Mouse (Mus musculus): ENCODE measurements at regions not wholly inside any gene's neighbourhood (a gene's known extent, or its start where the extent isn't known, plus 50 kb on each side); places are given as distances from the start of the nearest gene placed in this dataset.

DNA sequence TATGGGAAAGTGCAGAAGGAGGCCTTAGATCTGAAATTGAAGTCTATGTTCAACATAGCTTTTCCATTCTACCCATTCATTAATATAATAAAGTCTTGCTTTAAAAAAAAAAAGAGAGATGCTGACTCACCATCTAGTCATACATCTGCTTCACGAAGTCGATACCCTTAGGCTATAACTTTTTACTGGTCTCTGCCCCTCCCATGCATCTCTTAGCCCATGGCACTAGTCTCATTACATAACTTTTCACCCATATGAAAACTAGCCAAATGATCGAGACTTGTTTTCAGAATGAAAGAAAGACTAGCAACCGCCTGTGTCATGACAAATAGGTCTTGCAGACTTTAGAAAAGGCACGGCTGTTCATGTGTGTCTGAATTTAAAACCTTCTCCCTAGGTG is 116.6 kb upstream of the Gdnf start:
- Histone ChIP-seq H3K9me3 (replicated peaks; ENCODE audit: insufficient read depth, low read length) (no peaks in the 10 kb centered on the region), H3K9ac (ENCODE audit: control insufficient read depth, low read depth, low read length, poor library complexity, severe bottlenecking) (no peak overlapping the region), H3K79me2 (ENCODE audit: control insufficient read depth, insufficient read depth, low read length, poor library complexity) (no peaks in the 10 kb centered on the region), H3K4me3 (ENCODE audit: control insufficient read depth in 1 of 2, insufficient read depth in 1 of 2, low read depth in 2 of 2, low read length in 2 of 2) (no peak overlapping the region), H3K36me3 (ENCODE audit: control insufficient read depth in 1 of 2, insufficient read depth in 2 of 2, low read length in 2 of 2) (no peaks in the 10 kb centered on the region), H3K27me3 (ENCODE audit: control insufficient read depth in 1 of 2, insufficient read depth in 2 of 2, low read length in 2 of 2) (peaks cover 3 to 4% of the 10 kb centered on the region in 2 experiments; a peak in 3 of 4 replicates), H3K4me1 (ENCODE audit: control insufficient read depth in 1 of 2, insufficient read depth in 2 of 2, low read length in 2 of 2) (no peaks in the 10 kb centered on the region), H3K27ac (ENCODE audit: control insufficient read depth, low read depth, low read length) (no peak overlapping the region)
- TF ChIP-seq ZNF384 (IDR thresholded peaks at IDR 0.05; ENCODE audit: low read depth, low read length): no peak
- TF ChIP-seq ELF1 (IDR thresholded peaks at IDR 0.05; ENCODE audit: low read depth, low read length): no peak
- no peak for TF ChIP-seq SIN3A (IDR thresholded peaks at IDR 0.05; ENCODE audit: low read length)
- DNase-seq (ENCODE audit: low read depth, low spot score): no peak

DNA sequence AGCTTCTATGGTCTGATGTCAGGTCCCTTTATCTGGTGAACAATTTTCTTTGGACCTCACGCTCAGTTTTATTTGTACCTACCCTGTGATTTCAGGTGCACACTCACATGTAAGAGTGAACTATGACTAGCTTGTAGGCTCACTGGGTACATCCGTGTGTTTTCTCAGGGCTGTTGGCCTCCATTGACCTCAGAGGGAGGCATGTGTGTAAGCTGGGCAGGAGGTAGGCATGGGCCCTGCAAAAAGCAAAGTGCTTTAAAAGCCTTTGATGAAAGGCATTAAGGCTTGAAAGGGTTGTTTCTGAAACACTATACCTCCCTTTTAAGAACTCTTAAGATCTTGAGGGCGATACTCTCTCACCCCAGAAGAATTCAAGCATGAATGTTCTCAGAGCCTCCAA is 112.9 kb upstream of the Gdnf start:
- no peak overlapping the region for H3K9ac ChIP-seq (ENCODE audit: control insufficient read depth, low read depth, low read length, poor library complexity, severe bottlenecking)
- no peak for DNase-seq (ENCODE audit: low read depth, low spot score)
- H3K27me3 ChIP-seq (ENCODE audit: control insufficient read depth in 1 of 2, insufficient read depth in 2 of 2, low read length in 2 of 2): peaks cover 3 to 4% of the 10 kb centered on the region in 2 experiments; a peak in 3 of 4 replicates
- no peaks in the 10 kb centered on the region for H3K36me3 ChIP-seq (ENCODE audit: control insufficient read depth in 1 of 2, insufficient read depth in 2 of 2, low read length in 2 of 2)
- no peaks in the 10 kb centered on the region for H3K4me1 ChIP-seq (ENCODE audit: control insufficient read depth in 1 of 2, insufficient read depth in 2 of 2, low read length in 2 of 2)
- H3K4me3 ChIP-seq (ENCODE audit: control insufficient read depth in 1 of 2, insufficient read depth in 1 of 2, low read depth in 2 of 2, low read length in 2 of 2): no peak overlapping the region
- no peak overlapping the region for H3K27ac ChIP-seq (ENCODE audit: control insufficient read depth, low read depth, low read length)
- TF ChIP-seq MAX (IDR thresholded peaks at IDR 0.05; ENCODE audit: low read length) (no peak), E2F4 (IDR thresholded peaks at IDR 0.05; ENCODE audit: borderline replicate concordance, low read depth, low read length) (no peak), ETS1 (IDR thresholded peaks at IDR 0.05; ENCODE audit: low read depth, low read length) (no peak), CHD2 (IDR thresholded peaks at IDR 0.05; ENCODE audit: low read length) (no peak), USF2 (IDR thresholded peaks at IDR 0.05; ENCODE audit: borderline replicate concordance in 1 of 2, insufficient read depth in 1 of 2, low read depth in 1 of 2, low read length in 2 of 2) (no peak), NELFE (IDR thresholded peaks at IDR 0.05; ENCODE audit: low read depth, low read length) (no peak), SIN3A (IDR thresholded peaks at IDR 0.05; ENCODE audit: low read length) (no peak), ZMIZ1 (IDR thresholded peaks at IDR 0.05; ENCODE audit: low read depth, low read length) (no peak), NRF1 (IDR thresholded peaks at IDR 0.05; ENCODE audit: insufficient read depth, low read depth, low read length, poor library complexity, severe bottlenecking) (no peak), POLR2AphosphoS5 (IDR thresholded peaks at IDR 0.05; ENCODE audit: borderline replicate concordance, low read depth, low read length) (no peak), EP300 (IDR thresholded peaks at IDR 0.05; ENCODE audit: low read depth in 1 of 2, low read length in 2 of 2) (no peak), MAZ (IDR thresholded peaks at IDR 0.05; ENCODE audit: low read depth, low read length) (no peak), JUND (IDR thresholded peaks at IDR 0.05; ENCODE audit: low read depth, low read length) (no peak), KAT2A (conservative IDR thresholded peaks at IDR 0.05; ENCODE audit: low read depth, low read length) (no peak), TBP (IDR thresholded peaks at IDR 0.05; ENCODE audit: low read depth, low read length) (no peak), MEF2A (IDR thresholded peaks at IDR 0.05; ENCODE audit: extremely low read depth, insufficient replicate concordance, low read depth, low read length, poor library complexity, severe bottlenecking) (no peak), MXI1 (IDR thresholded peaks at IDR 0.05; ENCODE audit: low read depth, low read length) (no peak), TAL1 (IDR thresholded peaks at IDR 0.05; ENCODE audit: low read length) (no peak), RCOR1 (IDR thresholded peaks at IDR 0.05; ENCODE audit: low read depth, low read length) (no peak), POLR2AphosphoS2 (IDR thresholded peaks at IDR 0.05; ENCODE audit: low read length) (no peak)
- no peaks in the 10 kb centered on the region for H3K79me2 ChIP-seq (ENCODE audit: control insufficient read depth, insufficient read depth, low read length, poor library complexity)
- H3K9me3 ChIP-seq (replicated peaks; ENCODE audit: insufficient read depth, low read length): no peaks in the 10 kb centered on the region
